Mouse (Mus musculus): ENCODE measurements at regions not wholly inside any gene's neighbourhood (a gene's known extent, or its start where the extent isn't known, plus 50 kb on each side); places are given as distances from the start of the nearest gene placed in this dataset.
A peak's percentile ranks its signal among the peaks of the same experiment; 100 is the strongest.

DNA sequence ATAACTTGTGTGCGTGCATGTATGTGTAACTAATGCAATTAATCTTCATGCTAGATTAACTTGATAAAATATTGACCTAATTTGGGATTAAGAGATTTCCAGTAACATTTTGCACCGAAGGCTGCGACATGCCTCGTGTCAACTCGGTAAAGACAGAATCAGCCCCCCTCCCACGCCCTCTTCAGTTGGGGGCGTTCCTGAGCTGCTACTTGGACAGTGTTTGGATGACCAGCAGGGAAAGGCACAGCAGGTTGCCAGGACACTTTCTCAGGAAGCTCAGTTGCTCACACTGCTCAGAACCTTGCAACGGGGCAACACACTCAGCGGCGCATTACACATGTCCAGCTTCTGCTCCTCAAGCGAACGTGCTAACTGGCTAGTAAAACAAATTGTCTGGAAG lies 326.2 kb upstream of the Fam241a start:
- Histone ChIP-seq H3K4me2 (ENCODE audit: low read depth, low read length) (no peak overlapping the region), H3K9ac (ENCODE audit: low read length) (no peak overlapping the region)
- 46% methylated on average over 12 of the region's 12 CpGs for WGBS

GRCm38 (mm10) chr3:128221625-128222024 lies 325.5 kb upstream of the Fam241a start:
- H3K36me3 ChIP-seq (ENCODE audit: control insufficient read depth, insufficient read depth, low read length) = no peaks in the 10 kb centered on the region
- no peak overlapping the region for H3K4me2 ChIP-seq (ENCODE audit: low read depth, low read length)
- no peaks in the 10 kb centered on the region for H3K4me1 ChIP-seq (ENCODE audit: control insufficient read depth, insufficient read depth, low read length)
- no peaks in the 10 kb centered on the region for H3K9me3 ChIP-seq (replicated peaks; ENCODE audit: control insufficient read depth, low read length)
- no peak overlapping the region for H3K9ac ChIP-seq (ENCODE audit: low read length)
- 88% methylated on average over 2 of the region's 2 CpGs for WGBS
- no peak overlapping the region for H3K27ac ChIP-seq (ENCODE audit: low read length)
- H3K27me3 ChIP-seq (ENCODE audit: control insufficient read depth, insufficient read depth, low read length) = no peaks in the 10 kb centered on the region; the same call in 1 of the 2 replicates
- no peak for ATAC-seq (ENCODE audit: insufficient read depth, low FRiP score)
- H3K4me3 ChIP-seq (replicated peaks; ENCODE audit: low read length) = no peak overlapping the region

More for the DNA sequence above, 326.2 kb upstream of the Fam241a start:
- no peak for ATAC-seq (ENCODE audit: insufficient read depth, low FRiP score)
- no peak overlapping the region for H3K4me3 ChIP-seq (replicated peaks; ENCODE audit: low read length)
- no peaks in the 10 kb centered on the region for H3K4me1 ChIP-seq (ENCODE audit: control insufficient read depth, insufficient read depth, low read length)
- H3K9me3 ChIP-seq (replicated peaks; ENCODE audit: control insufficient read depth, low read length) = no peaks in the 10 kb centered on the region
- H3K27ac ChIP-seq (ENCODE audit: low read length) = no peak overlapping the region
- H3K27me3 ChIP-seq (ENCODE audit: control insufficient read depth, insufficient read depth, low read length) = no peaks in the 10 kb centered on the region; the same call in 1 of the 2 replicates
- H3K36me3 ChIP-seq (ENCODE audit: control insufficient read depth, insufficient read depth, low read length) = no peaks in the 10 kb centered on the region

DNA sequence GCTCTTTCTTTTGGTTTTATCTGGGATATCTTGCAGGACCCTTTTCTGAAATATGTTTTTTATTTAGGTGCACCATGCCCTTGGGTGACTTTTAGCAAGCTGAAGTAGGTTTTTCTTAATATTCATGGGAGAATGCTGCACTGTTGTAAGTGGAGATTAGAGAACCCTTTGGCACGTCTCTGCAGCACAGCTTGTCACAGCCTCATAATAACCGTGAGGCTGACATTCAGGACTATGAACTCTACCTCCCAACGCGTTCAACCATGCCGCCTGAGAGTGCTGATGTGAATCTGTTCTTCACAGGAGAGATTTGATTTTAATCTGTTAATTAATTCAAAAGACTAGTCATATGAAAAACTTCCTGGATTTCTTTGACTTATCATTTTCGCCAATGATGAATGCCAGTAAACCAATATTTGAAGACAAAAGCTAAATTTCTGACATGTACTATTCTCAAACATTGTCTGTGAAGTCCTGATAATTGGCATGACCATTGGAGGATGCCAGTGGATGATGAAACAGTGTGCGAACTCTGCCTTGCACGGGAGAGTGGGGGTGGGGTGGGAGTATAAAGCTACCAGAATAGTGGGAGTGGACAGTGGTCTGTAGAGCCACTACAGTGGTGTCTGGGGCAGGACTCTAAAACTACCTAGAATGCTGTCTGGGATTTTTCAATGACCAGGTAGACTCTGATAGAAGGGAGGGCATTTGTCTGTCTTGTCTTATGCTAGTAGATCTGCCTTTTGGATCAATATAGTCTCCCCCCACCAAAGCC lies 324.8 kb upstream of the Fam241a start:
- H3K9me3 ChIP-seq (replicated peaks; ENCODE audit: control insufficient read depth, low read length) = no peaks in the 10 kb centered on the region
- no peak overlapping the region for H3K9ac ChIP-seq (ENCODE audit: low read length)
- no peak overlapping the region for H3K4me3 ChIP-seq (replicated peaks; ENCODE audit: low read length)
- H3K27ac ChIP-seq (ENCODE audit: low read length) = no peak overlapping the region
- WGBS = 85% methylated on average over 8 of the region's 8 CpGs
- H3K36me3 ChIP-seq (ENCODE audit: control insufficient read depth, insufficient read depth, low read length) = no peaks in the 10 kb centered on the region
- no peaks in the 10 kb centered on the region for H3K4me1 ChIP-seq (ENCODE audit: control insufficient read depth, insufficient read depth, low read length)
- H3K4me2 ChIP-seq (ENCODE audit: low read depth, low read length) = no peak overlapping the region
- ATAC-seq (ENCODE audit: insufficient read depth, low FRiP score) = no peak
- no peaks in the 10 kb centered on the region; the same call in 1 of the 2 replicates for H3K27me3 ChIP-seq (ENCODE audit: control insufficient read depth, insufficient read depth, low read length)

GRCm38 (mm10) chr3:128217765-128218415 lies 321.8 kb upstream of the Fam241a start:
- no peak for ATAC-seq (ENCODE audit: insufficient read depth, low FRiP score)
- Histone ChIP-seq H3K27ac (ENCODE audit: low read length) (no peak overlapping the region), H3K27me3 (ENCODE audit: control insufficient read depth, insufficient read depth, low read length) (no peaks in the 10 kb centered on the region; the same call in 1 of the 2 replicates), H3K36me3 (ENCODE audit: control insufficient read depth, insufficient read depth, low read length) (no peaks in the 10 kb centered on the region), H3K4me1 (ENCODE audit: control insufficient read depth, insufficient read depth, low read length) (no peaks in the 10 kb centered on the region), H3K9ac (ENCODE audit: low read length) (no peak overlapping the region), H3K9me3 (replicated peaks; ENCODE audit: control insufficient read depth, low read length) (no peaks in the 10 kb centered on the region), H3K4me3 (replicated peaks; ENCODE audit: low read length) (no peak overlapping the region), H3K4me2 (ENCODE audit: low read depth, low read length) (no peak overlapping the region)
- 69% methylated on average over 5 of the region's 5 CpGs for WGBS

- Histone ChIP-seq H3K36me3 (ENCODE audit: control insufficient read depth, insufficient read depth, low read length) (no peaks in the 10 kb centered on the region), H3K27me3 (ENCODE audit: control insufficient read depth, insufficient read depth, low read length) (no peaks in the 10 kb centered on the region), H3K4me1 (ENCODE audit: control insufficient read depth, insufficient read depth, low read length) (no peaks in the 10 kb centered on the region), H3K9me3 (replicated peaks; ENCODE audit: control insufficient read depth, low read length) (no peaks in the 10 kb centered on the region), H3K9ac (ENCODE audit: low read length) (no peak overlapping the region), H3K4me3 (replicated peaks; ENCODE audit: low read length) (no peak overlapping the region), H3K4me2 (ENCODE audit: low read depth, low read length) (no peak overlapping the region), H3K27ac (ENCODE audit: low read length) (no peak overlapping the region)
- WGBS = 45% methylated on average over 3 of the region's 3 CpGs
- no peak for ATAC-seq (ENCODE audit: insufficient read depth, low FRiP score)
These were observed 316.1 kb upstream of the Fam241a start for GRCm38 (mm10) chr3:128212256-128212655.

DNA sequence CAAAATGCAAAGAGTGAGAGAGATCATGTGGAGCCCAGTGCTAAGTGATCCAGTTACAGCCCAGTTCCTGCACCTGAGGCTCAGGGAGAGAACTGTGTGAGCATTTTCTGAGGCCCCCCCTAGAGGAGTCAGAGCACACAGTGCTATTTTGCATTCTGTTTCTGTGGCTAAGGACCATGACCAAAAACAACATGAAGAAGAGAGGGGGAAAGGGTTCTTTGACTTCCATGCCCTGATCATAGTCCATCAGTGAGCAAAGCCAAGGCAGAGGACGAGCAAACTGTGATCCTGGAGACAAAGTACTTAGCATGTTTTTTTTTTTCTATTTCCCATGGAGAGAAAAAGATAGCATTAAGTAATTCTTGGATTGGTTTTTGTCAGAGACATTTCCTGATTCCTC lies 314.5 kb upstream of the Fam241a start:
- WGBS = 69% methylated on average over 1 of the region's 1 CpGs
- H3K27me3 ChIP-seq (ENCODE audit: control insufficient read depth, insufficient read depth, low read length) = no peaks in the 10 kb centered on the region
- H3K36me3 ChIP-seq (ENCODE audit: control insufficient read depth, insufficient read depth, low read length) = no peaks in the 10 kb centered on the region
- H3K4me1 ChIP-seq (ENCODE audit: control insufficient read depth, insufficient read depth, low read length) = no peaks in the 10 kb centered on the region
- no peak overlapping the region for H3K27ac ChIP-seq (ENCODE audit: low read length)
- H3K9me3 ChIP-seq (replicated peaks; ENCODE audit: control insufficient read depth, low read length) = no peaks in the 10 kb centered on the region
- no peak overlapping the region for H3K4me2 ChIP-seq (ENCODE audit: low read depth, low read length)
- no peak overlapping the region for H3K9ac ChIP-seq (ENCODE audit: low read length)
- no peak overlapping the region for H3K4me3 ChIP-seq (replicated peaks; ENCODE audit: low read length)
- no peak for ATAC-seq (ENCODE audit: insufficient read depth, low FRiP score)

- H3K27me3 ChIP-seq (ENCODE audit: control insufficient read depth, insufficient read depth, low read length) = no peaks in the 10 kb centered on the region
- H3K4me2 ChIP-seq (ENCODE audit: low read depth, low read length) = no peak overlapping the region
- no peak overlapping the region for H3K27ac ChIP-seq (ENCODE audit: low read length)
- H3K36me3 ChIP-seq (ENCODE audit: control insufficient read depth, insufficient read depth, low read length) = no peaks in the 10 kb centered on the region
- no peak overlapping the region for H3K9ac ChIP-seq (ENCODE audit: low read length)
- H3K4me3 ChIP-seq (replicated peaks; ENCODE audit: low read length) = no peak overlapping the region
- no peaks in the 10 kb centered on the region for H3K4me1 ChIP-seq (ENCODE audit: control insufficient read depth, insufficient read depth, low read length)
- H3K9me3 ChIP-seq (replicated peaks; ENCODE audit: control insufficient read depth, low read length) = no peaks in the 10 kb centered on the region
- 65% methylated on average over 3 of the region's 3 CpGs for WGBS
- no peak for ATAC-seq (ENCODE audit: insufficient read depth, low FRiP score)
These were observed 310.8 kb upstream of the Fam241a start for GRCm38 (mm10) chr3:128206948-128207347.

GRCm38 (mm10) chr3:128206483-128206882 lies 310.4 kb upstream of the Fam241a start:
- Histone ChIP-seq H3K9me3 (replicated peaks; ENCODE audit: control insufficient read depth, low read length) (no peaks in the 10 kb centered on the region), H3K27ac (ENCODE audit: low read length) (no peak overlapping the region), H3K27me3 (ENCODE audit: control insufficient read depth, insufficient read depth, low read length) (no peaks in the 10 kb centered on the region), H3K4me2 (ENCODE audit: low read depth, low read length) (no peak overlapping the region), H3K4me3 (replicated peaks; ENCODE audit: low read length) (no peak overlapping the region), H3K36me3 (ENCODE audit: control insufficient read depth, insufficient read depth, low read length) (no peaks in the 10 kb centered on the region), H3K9ac (ENCODE audit: low read length) (no peak overlapping the region), H3K4me1 (ENCODE audit: control insufficient read depth, insufficient read depth, low read length) (no peaks in the 10 kb centered on the region)
- 86% methylated on average over 1 of the region's 1 CpGs for WGBS
- no peak for ATAC-seq (ENCODE audit: insufficient read depth, low FRiP score)

- Histone ChIP-seq H3K4me3 (replicated peaks; ENCODE audit: low read length) (no peak overlapping the region), H3K4me2 (ENCODE audit: low read depth, low read length) (no peak overlapping the region), H3K27me3 (ENCODE audit: control insufficient read depth, insufficient read depth, low read length) (no peaks in the 10 kb centered on the region), H3K36me3 (ENCODE audit: control insufficient read depth, insufficient read depth, low read length) (no peaks in the 10 kb centered on the region), H3K27ac (ENCODE audit: low read length) (no peak overlapping the region), H3K9me3 (replicated peaks; ENCODE audit: control insufficient read depth, low read length) (no peaks in the 10 kb centered on the region), H3K4me1 (ENCODE audit: control insufficient read depth, insufficient read depth, low read length) (no peaks in the 10 kb centered on the region), H3K9ac (ENCODE audit: low read length) (no peak overlapping the region)
- WGBS = 40% methylated on average over 5 of the region's 5 CpGs
- ATAC-seq (ENCODE audit: insufficient read depth, low FRiP score) = peak; percentile 68
These were observed 304.6 kb upstream of the Fam241a start for GRCm38 (mm10) chr3:128200574-128201235.
